Mouse (Mus musculus): ENCODE results near the gene Mib2. TPM values are rescaled to one million over a fixed set of nuclear protein-coding genes. Genes with fewer than 3 reads are reported as not detected.

Mib2 gene
- total and polyA plus RNA-seq, 3 experiments = 19.0 to 66.5 (median 23.6) TPM

GRCm38 (mm10) chr4:155653086-155653450 lies 15.9 kb downstream of the Mib2 start, which contains the start of gene Mmp23:
Mmp23 (minus strand) TSS chr4:155653384.
- H3K4me3 ChIP-seq (replicated peaks in 1 of 3; ENCODE audit: low read depth in 2 of 3, low read length in 2 of 3, poor library complexity in 1 of 3) = no peak within 1 kb of the TSS
- in situ Hi-C loops (cut with MboI; ENCODE audit: low pct_ligation_motif_present, low pct_unique_long_range_greater_than_20kb, low sequenced_read_pairs) = no loop called here
- no peaks in the 10 kb centered on the region for H3K79me2 ChIP-seq (replicated peaks; ENCODE audit: control insufficient read depth, extremely low read depth, insufficient read depth, poor library complexity, severe bottlenecking)
- no peak within 1 kb of the TSS for H3K9ac ChIP-seq (ENCODE audit: insufficient read depth, low read depth)
- H3K27me3 ChIP-seq (replicated peaks) = no peaks in the 10 kb centered on the region
- no peak within 1 kb of the TSS for H3K27ac ChIP-seq (ENCODE audit: insufficient read depth, low read depth)
- H3K4me1 ChIP-seq (ENCODE audit: control insufficient read depth in 1 of 2, insufficient read depth in 2 of 2) = peaks cover 3 to 5% of the 10 kb centered on the region in 2 experiments; a peak in 3 of 4 replicates
- no peak within 1 kb of the TSS for H3K4me2 ChIP-seq (ENCODE audit: insufficient read depth, low read depth, poor library complexity, severe bottlenecking)
- no peak for DNase-seq (ENCODE audit: extremely low read depth)
- dilution Hi-C loops (cut with MboI; ENCODE audit: extremely low pct_ligation_motif_present, extremely low pct_unique_long_range_greater_than_20kb, low sequenced_read_pairs) = no loop called here
- TF ChIP-seq TBP (conservative IDR thresholded peaks at IDR 0.05; ENCODE audit: low read depth, low read length) (no peak), UBTF (IDR thresholded peaks at IDR 0.05; ENCODE audit: low read depth, low read length) (no peak), E2F4 (IDR thresholded peaks at IDR 0.05; ENCODE audit: insufficient replicate concordance, low read depth, low read length) (no peak), ELF1 (IDR thresholded peaks at IDR 0.05; ENCODE audit: low read depth, low read length) (no peak), MAFK (IDR thresholded peaks at IDR 0.05; ENCODE audit: insufficient replicate concordance, low read length) (no peak), NRF1 (IDR thresholded peaks at IDR 0.05; ENCODE audit: low read depth, low read length) (no peak), SIN3A (IDR thresholded peaks at IDR 0.05; ENCODE audit: low read length) (no peak), ETS1 (conservative IDR thresholded peaks at IDR 0.05; ENCODE audit: low read depth, low read length) (no peak), POLR2A (IDR thresholded peaks at IDR 0.05; ENCODE audit: low read depth, low read length) (no peak), JUND (conservative IDR thresholded peaks at IDR 0.05; ENCODE audit: low read depth, low read length) (no peak), ZNF384 (IDR thresholded peaks at IDR 0.05; ENCODE audit: low read depth, low read length) (no peak), CTCF (conservative IDR thresholded peaks at IDR 0.05 in 1 of 2, IDR thresholded peaks at IDR 0.05 in 1 of 2; ENCODE audit: low read depth in 2 of 2, low read length in 2 of 2) (no peak), BHLHE40 (IDR thresholded peaks at IDR 0.05; ENCODE audit: low read depth, low read length) (no peak)
- H3K36me3 ChIP-seq (replicated peaks in 1 of 2; ENCODE audit: control insufficient read depth in 1 of 2, insufficient read depth in 1 of 2, low read length in 1 of 2) = peaks cover 96 to 100% of the 10 kb centered on the region in 2 experiments
- H3K9me3 ChIP-seq (replicated peaks; ENCODE audit: low read length) = no peaks in the 10 kb centered on the region

GRCm38 (mm10) chr4:155652283-155653085 lies 16.5 kb downstream of the Mib2 start:
- H3K79me2 ChIP-seq (replicated peaks; ENCODE audit: control insufficient read depth, extremely low read depth, insufficient read depth, poor library complexity, severe bottlenecking) = no peaks in the 10 kb centered on the region
- peaks cover 3 to 5% of the 10 kb centered on the region in 2 experiments; a peak in 3 of 4 replicates for H3K4me1 ChIP-seq (ENCODE audit: control insufficient read depth in 1 of 2, insufficient read depth in 2 of 2)
- no peak overlapping the region for H3K4me3 ChIP-seq (replicated peaks in 1 of 3; ENCODE audit: low read depth in 2 of 3, low read length in 2 of 3, poor library complexity in 1 of 3)
- H3K36me3 ChIP-seq (replicated peaks in 1 of 2; ENCODE audit: control insufficient read depth in 1 of 2, insufficient read depth in 1 of 2, low read length in 1 of 2) = peaks cover 96 to 100% of the 10 kb centered on the region in 2 experiments
- H3K4me2 ChIP-seq (ENCODE audit: insufficient read depth, low read depth, poor library complexity, severe bottlenecking) = no peak overlapping the region
- H3K27me3 ChIP-seq (replicated peaks) = no peaks in the 10 kb centered on the region
- no peak for TF ChIP-seq MAX (IDR thresholded peaks at IDR 0.05; ENCODE audit: low read length)
- no peak for TF ChIP-seq UBTF (IDR thresholded peaks at IDR 0.05; ENCODE audit: low read depth, low read length)
- no peak for TF ChIP-seq NRF1 (IDR thresholded peaks at IDR 0.05; ENCODE audit: low read depth, low read length)
- no peak for TF ChIP-seq SMC3 (IDR thresholded peaks at IDR 0.05; ENCODE audit: low read depth, low read length)
- no peak for TF ChIP-seq MAZ (IDR thresholded peaks at IDR 0.05; ENCODE audit: low read depth, low read length)
- no peak for TF ChIP-seq ZC3H11A (IDR thresholded peaks at IDR 0.05; ENCODE audit: low read depth, low read length)
- no peak for TF ChIP-seq EP300 (IDR thresholded peaks at IDR 0.05; ENCODE audit: low read length)
- no peak for TF ChIP-seq MAFK (IDR thresholded peaks at IDR 0.05; ENCODE audit: insufficient replicate concordance, low read length)
- no peak for TF ChIP-seq CHD1 (IDR thresholded peaks at IDR 0.05; ENCODE audit: low read depth, low read length)
- TF ChIP-seq CTCF (conservative IDR thresholded peaks at IDR 0.05 in 1 of 2, IDR thresholded peaks at IDR 0.05 in 1 of 2; ENCODE audit: low read depth in 2 of 2, low read length in 2 of 2) = no peak
- no peak for TF ChIP-seq MXI1 (IDR thresholded peaks at IDR 0.05; ENCODE audit: low read depth, low read length)
- no peak for TF ChIP-seq TCF12 (IDR thresholded peaks at IDR 0.05; ENCODE audit: low read depth, low read length)
- no peak for TF ChIP-seq CHD2 (IDR thresholded peaks at IDR 0.05; ENCODE audit: low read length)
- no peak for TF ChIP-seq NELFE (IDR thresholded peaks at IDR 0.05; ENCODE audit: low read depth, low read length)
- no peak for TF ChIP-seq IRF4 (IDR thresholded peaks at IDR 0.05; ENCODE audit: low read depth, low read length)
- no peak for TF ChIP-seq ZKSCAN1 (IDR thresholded peaks at IDR 0.05; ENCODE audit: borderline replicate concordance, low read depth, low read length)
- TF ChIP-seq BHLHE40 (IDR thresholded peaks at IDR 0.05; ENCODE audit: low read depth, low read length) = no peak
- no peak for TF ChIP-seq PAX5 (IDR thresholded peaks at IDR 0.05; ENCODE audit: low read length)
- TF ChIP-seq TBP (conservative IDR thresholded peaks at IDR 0.05; ENCODE audit: low read depth, low read length) = no peak
- no peak for DNase-seq (ENCODE audit: extremely low read depth)
- dilution Hi-C loops (cut with MboI; ENCODE audit: extremely low pct_ligation_motif_present, extremely low pct_unique_long_range_greater_than_20kb, low sequenced_read_pairs) = no loop called here
- in situ Hi-C loops (cut with MboI; ENCODE audit: low pct_ligation_motif_present, low pct_unique_long_range_greater_than_20kb, low sequenced_read_pairs) = no loop called here
- H3K27ac ChIP-seq (ENCODE audit: insufficient read depth, low read depth) = no peak overlapping the region
- no peak overlapping the region for H3K9ac ChIP-seq (ENCODE audit: insufficient read depth, low read depth)
- no peaks in the 10 kb centered on the region for H3K9me3 ChIP-seq (replicated peaks; ENCODE audit: low read length)

Data from CH12.LX (cell line).